Mouse (Mus musculus) ovary, postnatal 14 days (tissue): Measurements from ENCODE around the gene Spem1.
A peak's percentile ranks its signal among the peaks of the same experiment; 100 is the strongest.

Experiments used
- DNase-seq: peaks from one replicate; pipeline ENCODE4 v3.0.0; 2022; ENCODE audit warnings: low spot score

The Spem1 gene

DNA sequence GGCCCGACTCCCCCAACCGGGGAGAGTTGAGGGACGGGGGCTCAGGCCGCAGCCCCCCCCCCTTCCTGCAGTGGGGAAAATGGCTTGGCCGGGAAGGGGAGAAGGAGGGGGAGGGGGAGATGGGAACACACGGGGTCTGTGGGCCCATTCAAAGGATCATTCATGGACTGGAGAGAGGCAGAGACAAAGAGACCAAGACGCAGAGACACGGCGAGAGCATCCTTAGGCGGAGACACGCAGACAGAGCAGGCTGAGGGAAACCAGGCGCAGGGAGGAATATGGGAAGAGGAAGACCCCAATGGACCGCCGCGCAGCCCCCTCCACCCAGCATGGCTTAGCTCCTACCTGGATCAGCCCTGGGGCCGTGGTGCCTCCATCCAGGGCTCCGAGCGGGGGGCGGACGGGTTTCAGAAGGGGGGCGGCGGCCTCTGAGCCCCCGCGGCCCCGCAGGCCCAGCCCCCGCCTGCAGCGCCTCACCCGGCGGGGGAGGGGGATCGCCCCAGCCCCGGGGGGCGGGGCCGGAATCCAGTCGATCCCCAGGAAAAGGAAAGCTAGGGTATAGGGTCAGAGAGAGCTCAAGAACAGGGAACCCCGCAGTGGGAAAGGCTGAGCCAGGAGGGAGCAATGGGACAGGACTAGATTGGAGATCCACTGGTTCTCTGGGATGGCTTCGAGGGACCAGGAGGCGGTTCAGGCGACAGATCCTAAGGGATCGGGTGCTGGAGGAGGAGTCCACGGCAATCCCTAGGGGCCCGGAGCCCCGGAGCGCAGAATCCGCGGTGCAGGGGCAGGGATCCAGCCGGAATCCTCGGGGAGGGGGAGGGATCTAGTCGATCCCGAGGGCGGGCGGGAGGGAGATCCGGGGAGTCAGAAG lies 15.0 kb upstream of the Spem1 start:
- no peak for DNase-seq

DNA sequence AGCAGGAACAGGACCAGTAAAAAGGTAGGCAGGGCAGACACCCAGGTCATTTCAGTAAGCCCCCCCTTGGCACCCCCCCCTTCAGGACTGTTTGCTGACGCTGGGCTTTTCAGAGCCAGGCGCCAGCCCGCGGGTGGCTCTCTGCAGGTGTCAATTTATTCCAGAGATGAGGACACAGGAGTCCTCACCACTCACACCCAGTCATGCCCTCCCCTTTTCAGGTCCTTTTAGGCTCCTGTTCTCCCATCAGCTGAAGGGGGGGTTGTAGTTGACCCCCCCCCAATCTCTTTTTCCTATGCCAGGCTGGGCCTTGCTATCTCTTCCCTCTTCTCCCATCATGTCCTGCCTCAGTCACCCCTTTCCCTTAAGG lies 14.0 kb upstream of the Spem1 start:
- DNase-seq, result no peak

GRCm38 (mm10) chr11:69835326-69835965 lies 13.5 kb upstream of the Spem1 start:
- no peak for DNase-seq

DNA sequence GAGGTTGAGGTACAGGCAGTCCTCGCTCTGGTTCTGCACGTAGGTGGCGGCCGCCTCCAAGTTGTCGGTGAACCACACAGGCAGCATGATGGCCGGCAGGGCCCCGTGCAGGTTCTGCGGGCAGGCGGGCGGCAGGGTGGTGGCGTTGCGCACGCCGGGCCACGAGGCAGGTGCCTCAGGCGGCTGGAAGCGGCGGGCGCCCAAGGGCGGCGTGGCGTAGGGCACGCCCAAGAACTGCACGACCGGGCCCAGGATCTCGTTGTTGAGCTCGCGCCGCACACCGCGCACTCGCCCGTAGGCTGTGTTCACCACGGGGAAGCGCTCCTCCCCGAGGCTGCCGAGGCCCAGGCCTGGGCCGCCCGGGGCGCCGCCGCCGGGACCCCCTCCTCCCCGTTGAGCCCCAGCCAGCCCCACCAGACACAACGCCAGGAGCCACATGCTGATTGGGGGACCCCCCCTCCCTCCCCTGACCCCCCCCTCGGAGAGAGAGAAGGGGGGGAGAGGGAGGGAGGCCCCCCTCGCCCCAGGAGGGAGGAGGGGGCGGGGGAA lies 12.1 kb upstream of the Spem1 start:
- DNase-seq, result no peak

DNA sequence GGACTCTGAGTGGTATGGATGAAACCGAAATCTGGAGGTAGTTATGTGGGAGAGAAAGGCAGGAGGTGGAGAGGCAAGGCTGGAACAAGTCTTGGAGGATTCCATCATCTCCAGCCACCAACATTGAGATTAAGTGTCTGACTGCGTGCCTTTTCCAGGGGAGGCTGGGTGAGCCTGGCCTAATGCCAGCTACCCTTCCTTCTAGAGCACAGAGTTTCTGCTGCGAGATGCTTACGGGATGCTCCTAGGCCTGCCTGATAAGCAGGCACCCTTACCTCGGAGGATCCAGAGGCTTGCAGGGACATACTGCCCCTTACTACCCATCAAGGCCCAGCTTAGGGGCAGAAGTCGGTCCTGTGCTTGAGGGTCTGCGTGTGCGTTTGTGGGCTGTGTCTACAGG lies 11.6 kb upstream of the Spem1 start:
- no peak for DNase-seq

DNA sequence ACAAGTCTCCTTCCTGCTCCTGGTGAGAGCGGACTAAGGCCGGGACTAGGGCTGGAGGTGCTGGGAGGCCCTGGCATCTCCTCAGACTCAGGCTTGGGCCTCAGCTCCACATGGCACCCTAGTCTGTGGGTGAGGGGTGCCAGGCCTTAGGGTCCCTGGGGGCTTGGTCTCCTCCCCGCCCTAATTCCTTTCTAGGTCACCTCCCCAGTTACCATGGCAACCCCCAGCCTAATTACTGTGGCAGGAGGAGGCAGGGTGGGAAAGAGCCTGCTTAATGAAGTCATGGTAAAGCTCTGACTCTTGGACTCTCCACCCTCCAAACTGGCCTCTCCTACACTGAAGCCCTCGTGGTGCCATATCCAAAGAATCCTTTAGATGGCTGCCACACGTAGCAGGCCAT lies 6.9 kb upstream of the Spem1 start:
- no peak for DNase-seq

- DNase-seq, result no peak
Observed at GRCm38 (mm10) chr11:69823456-69823855, 1.5 kb upstream of the Spem1 start.

DNA sequence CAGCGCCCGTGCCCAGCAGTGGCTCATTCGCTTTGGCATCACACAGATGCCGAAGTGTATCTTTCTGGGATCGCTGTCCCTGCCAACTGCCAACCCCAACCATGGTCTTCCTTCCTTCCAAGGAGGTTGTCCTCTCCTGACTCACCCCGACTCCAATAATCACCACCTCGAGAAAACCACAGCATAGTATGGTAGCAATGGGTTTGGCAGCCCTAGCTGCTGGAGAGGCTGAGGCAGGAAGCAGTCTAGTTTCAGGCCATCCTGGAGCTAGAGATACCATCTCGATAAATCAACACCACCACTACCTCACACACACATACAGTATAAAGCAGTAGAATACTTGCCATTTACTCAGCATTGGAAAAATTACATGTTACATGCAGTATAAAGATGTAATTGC lies 3.1 kb downstream of the Spem1 start:
- no peak for DNase-seq

- DNase-seq, result no peak
Observed at GRCm38 (mm10) chr11:69818365-69818764, 3.6 kb downstream of the Spem1 start, which contains the start of gene Spem2. Gene Spem2 (minus strand): TSS chr11:69818465.

- DNase-seq, result no peak
Observed at GRCm38 (mm10) chr11:69816520-69816919, 5.5 kb downstream of the Spem1 start.

DNA sequence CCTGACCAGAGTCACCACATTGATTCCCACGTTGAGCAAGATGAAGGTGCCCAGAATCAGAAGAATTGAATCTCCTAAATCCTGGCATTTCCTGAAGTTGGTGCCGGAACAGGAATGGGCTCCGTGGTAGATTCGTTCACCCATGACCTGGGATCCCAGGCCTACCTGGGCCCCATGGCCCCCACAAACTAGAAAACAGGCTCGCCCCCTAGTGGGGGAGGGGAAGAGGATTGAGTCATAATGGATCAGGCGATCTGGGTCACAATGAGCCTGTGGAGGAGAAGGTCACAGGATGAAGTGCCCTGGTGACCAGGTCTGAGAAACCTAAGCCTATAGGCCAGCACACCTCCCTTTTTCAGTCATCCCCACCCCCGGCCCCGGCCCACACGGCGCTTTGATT lies 6.8 kb downstream of the Spem1 start, which contains the start of gene Gm39566:
TSS of gene Gm39566 (minus strand) at position 144 of the 400 bp plus-strand sequence.
- no peak for DNase-seq

DNA sequence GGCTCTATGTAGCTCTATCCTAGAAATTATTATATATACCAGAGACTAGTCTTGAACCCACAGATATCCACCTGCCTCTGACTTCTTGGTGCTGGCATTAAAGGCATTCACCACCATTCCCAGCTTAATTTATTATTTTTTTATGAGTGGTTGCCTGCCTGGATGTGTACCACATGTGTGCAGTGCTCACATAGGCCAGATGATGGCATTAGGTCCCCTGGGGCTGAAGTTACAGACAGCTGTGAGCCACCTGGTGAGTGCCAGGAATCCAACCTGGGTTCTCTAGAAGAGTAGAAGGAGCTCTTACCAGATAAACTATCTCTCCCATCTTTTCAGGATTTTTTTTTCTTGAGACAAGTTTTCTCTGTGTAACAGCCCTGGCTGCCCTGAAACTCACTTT lies 11.7 kb downstream of the Spem1 start:
- no peak for DNase-seq

GRCm38 (mm10) chr11:69807641-69808040 lies 14.3 kb downstream of the Spem1 start:
- no peak for DNase-seq

DNA sequence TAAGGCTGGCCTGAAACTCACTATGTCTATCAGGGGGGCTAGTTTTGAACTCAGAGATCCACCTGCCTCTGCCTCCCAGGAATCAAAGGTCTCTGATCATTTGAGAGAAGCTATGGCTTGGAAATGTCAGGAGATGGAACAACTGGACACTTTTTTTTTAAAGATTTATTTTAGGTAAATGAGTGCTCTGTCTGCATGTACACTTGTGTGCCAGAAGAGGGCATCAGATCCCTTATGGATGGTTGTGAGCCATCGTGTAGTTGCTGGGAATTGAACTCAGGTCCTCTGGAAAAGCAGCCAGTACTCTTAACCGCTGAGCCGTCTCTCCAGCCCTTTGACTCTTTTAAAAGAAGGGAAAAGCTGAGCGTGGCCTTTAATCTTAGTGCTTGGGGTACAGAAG lies 15.6 kb downstream of the Spem1 start:
- DNase-seq, result no peak

- peak; percentile 30 for DNase-seq
Observed at GRCm38 (mm10) chr11:69804972-69805909, 16.7 kb downstream of the Spem1 start, which contains the start of gene Tmem102. Gene Tmem102 (minus strand): TSS chr11:69805624.

- DNase-seq, result no peak
Observed at GRCm38 (mm10) chr11:69804652-69804940, 17.4 kb downstream of the Spem1 start.

GRCm38 (mm10) chr11:69803786-69804651 lies 18.0 kb downstream of the Spem1 start:
- peak; percentile 64 for DNase-seq

DNA sequence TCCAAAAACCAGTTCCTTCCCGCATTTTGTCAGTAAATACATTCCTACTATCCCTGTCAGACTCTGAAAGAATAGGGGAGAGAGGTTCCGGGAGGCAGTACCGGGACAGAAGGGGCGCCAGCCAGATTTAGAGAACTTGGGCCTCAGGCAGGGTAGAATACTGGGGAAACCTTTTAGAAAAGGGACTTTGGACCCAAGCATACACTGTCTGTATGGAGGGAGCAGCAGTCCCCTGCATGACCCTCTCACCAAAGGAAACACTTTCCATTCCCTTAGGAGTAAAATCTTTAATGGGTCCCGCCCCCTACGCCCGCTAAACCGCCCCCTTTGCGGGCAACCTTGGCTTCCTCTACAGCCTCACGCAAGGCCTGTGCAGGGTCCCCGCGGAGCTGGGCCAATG lies 18.7 kb downstream of the Spem1 start:
- DNase-seq, result no peak

GRCm38 (mm10) chr11:69802648-69803105 lies 19.3 kb downstream of the Spem1 start:
- DNase-seq, result peak; percentile 79

DNA sequence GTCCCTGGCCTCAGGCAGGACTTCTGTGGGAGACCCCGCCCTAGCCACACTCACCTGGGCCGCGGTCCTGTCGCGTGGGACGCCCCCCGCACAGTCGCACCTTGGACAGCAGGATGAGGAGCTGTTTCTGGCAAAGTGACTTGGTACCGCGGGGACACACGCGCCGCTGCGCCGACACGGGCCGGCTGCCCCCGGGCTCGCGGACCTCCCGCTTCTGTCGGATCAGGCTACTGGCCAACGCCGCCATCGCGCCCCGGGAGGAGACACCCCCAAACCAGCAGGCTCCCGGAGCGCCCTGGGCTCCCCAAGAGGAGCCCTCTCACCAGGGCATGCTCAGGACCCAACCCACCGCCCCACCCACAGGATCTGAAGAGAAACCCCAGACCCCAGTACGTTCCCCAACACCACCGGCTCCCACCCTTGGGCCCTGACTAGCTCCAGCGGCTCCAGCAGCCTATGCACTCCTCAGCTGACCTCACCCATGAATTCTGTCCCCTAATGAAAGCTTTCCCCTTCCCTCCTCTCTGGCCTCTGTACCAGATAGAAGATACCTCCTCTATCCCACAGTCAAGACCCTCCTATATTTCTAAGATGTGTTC lies 20.5 kb downstream of the Spem1 start, which contains the start of gene Fgf11:
TSS of gene Fgf11 (minus strand) at position 479 of the 599 bp plus-strand sequence.
- no peak for DNase-seq
